Mouse (Mus musculus): ENCODE results near the gene Usp44.

DNA sequence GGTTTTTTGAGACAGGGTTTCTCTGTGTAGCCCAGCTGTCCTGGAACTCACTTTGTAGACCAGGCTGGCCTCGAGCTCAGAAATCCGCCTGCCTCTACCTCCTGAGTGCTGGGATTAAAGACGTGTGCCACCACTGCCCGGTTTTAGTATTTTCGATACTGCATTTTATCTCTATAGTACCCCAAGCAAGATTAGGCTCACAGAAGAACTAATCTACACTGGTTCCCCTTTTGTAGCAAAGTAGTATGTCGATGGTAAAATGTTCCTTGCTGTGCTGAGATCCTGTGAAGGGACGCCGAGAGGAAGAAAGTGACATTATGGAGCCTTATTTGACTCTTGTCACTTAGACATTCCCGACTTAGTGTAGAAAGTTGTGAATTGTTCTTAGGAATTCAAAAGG is 23.8 kb downstream of the Usp44 start:
- no peak for TF ChIP-seq CTCF (IDR thresholded peaks at IDR 0.05; ENCODE audit: extremely low read depth, insufficient read depth, insufficient read length, insufficient replicate concordance)
- no peak for TF ChIP-seq POLR2A (IDR thresholded peaks at IDR 0.05; ENCODE audit: low read depth, low read length)
